Mouse (Mus musculus) lung, postnatal 36 days (tissue): ENCODE results near the gene Ranbp9.

Source experiments
- DNase-seq: peaks from one replicate; pipeline ENCODE4 v3.0.0; 2022; ENCODE audit warnings: mixed read lengths

The Ranbp9 gene

DNA sequence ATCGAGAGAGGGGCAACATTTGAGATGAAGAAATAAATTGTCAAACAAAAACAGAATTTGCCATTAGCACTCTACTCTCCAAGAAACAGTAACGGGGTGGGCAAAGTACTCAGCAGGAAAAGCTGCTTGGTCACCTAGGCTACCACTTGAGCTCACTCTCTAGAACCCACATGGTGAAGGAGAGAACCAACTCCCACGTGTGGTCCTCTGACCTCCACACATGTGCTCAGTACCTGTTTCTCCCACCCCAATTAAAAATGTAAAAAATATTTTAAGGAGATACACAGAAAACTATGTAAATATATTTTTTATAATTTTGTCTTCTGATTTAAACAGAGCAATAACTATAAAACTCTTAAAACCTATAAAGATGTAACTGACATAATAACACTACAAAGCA lies 33.4 kb downstream of the Ranbp9 start:
- DNase-seq = no peak

DNA sequence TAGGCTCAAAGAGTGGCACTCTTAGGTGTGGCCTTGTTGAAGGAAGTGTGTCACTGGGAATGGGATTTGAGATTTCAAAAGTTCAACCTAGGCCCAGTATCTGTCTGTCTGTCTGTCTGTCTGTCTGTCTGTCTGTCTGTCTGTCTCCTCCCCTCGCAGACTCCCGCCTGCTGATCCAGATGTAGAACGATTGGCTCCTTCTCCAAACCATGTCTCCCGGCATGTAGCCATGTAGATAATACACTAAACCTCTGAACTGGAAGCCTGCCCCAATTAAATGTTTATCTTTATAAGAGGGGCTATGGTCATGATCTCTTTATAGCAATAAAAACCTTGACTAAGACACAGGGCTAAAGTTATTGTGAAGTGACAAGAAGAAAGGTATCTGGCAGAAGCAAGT lies 35.3 kb downstream of the Ranbp9 start:
- no peak for DNase-seq

DNA sequence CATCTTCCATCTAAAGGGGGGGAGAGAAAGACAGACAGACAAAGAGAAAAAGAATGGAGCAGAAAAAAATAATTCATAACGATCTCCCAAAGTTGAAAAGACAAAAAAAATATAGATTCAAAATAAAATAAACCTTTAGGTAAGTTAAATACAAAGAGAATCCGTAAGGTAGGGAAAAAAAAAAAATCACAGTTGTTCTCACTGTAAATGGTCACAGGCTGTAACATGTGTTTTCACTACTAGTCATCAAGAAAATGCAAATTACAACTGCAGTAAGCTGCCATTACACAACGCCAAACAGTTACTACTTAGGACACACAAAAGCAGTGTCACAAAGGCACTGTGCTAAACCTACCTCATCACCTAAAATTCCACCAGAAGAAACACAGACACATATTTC lies 36.4 kb downstream of the Ranbp9 start:
- DNase-seq = no peak

DNA sequence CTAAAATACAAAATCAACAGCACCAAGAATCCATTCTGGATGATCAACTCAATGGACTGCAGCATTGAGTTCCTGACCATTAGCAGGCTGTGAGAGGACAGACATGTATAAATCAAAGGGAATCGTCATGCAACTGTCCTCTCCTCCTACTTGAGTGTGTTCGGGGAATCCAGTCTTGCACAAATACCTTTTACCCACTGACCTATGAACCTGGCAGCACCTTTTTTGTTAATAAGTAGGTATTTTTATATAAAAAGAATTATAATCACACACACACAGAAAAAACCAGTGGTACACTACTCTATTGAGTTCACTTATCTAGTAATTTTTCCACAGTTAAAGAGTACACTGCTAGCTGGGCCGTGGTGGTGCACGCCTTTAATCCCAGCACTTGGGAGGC lies 37.4 kb downstream of the Ranbp9 start:
- DNase-seq = no peak

DNA sequence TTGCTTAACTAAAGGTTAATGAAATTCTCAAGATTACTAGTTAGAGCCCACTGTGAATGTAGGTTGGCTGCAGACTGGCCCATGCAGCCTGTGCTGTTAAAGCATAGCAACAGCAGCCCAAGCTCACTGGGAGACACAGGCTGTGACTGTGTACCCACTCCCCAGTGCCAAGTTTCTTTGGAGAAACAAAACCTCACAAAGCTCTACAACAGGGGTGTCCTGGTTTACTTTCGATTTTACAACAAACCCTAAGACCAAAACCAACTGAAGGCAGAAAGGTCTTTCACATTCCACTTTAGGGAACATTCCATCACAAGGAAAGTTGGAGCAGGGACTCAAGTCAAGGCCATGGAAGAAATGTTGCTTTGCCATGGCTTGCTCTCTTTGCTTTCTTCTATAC lies 38.5 kb downstream of the Ranbp9 start:
- DNase-seq = no peak

DNA sequence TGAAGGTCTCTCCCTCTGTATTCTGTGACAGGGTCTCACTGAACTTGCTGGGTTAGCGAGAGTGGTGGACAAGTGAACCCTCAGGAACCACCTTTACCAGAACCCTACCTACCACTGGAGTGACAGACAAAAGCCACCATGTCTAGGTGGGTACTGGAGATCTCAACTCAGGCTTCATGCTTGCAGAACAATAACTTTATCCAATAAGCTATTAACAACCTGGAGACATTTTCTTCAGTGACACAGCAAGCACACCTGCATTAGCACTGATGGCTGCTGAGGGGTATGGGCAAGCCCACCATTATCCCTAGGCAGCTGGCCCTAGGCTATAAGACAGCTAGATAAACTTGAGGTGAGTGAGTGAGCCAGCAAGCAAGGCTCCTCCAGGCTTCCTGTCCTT lies 40.7 kb downstream of the Ranbp9 start:
- DNase-seq = no peak

DNA sequence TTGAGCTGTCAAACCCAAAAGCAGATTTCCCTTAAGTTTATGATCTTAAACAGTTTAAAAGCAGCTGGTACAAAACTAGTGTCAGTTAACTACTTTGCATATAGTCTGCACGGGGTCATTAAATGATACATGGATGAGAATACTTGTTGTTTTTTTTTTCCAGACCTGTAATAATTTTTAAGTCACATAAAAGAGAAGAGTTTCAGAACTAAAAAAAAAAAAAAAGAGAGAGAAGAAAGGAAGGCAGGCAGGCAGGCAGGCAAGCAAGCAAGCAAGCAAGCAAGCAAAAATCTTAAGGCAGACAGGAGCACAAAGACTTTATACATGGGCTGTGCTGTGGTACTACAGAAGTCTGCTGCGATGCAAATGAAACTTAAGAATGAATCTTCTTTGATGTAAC lies 47.7 kb downstream of the Ranbp9 start:
- no peak for DNase-seq

DNA sequence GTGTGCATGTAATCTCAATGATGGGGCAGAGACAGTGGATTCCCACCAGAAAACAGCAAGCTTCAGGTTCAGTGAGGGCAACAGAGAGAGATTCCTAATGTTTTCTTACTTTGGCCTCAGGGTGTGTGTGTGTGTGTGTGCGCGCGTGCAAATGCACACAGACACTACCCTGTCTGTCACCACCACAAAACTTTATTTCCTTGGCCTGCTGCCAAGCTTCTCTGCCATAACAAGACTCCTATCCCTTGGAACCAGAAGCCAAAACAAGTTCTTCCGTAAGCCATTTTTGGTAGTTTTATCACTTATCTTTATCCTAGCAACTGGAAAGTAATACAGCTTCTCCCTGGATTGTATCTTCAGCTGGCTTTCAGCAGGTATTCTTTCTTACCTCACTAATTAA lies 52.6 kb downstream of the Ranbp9 start:
- no peak for DNase-seq

DNA sequence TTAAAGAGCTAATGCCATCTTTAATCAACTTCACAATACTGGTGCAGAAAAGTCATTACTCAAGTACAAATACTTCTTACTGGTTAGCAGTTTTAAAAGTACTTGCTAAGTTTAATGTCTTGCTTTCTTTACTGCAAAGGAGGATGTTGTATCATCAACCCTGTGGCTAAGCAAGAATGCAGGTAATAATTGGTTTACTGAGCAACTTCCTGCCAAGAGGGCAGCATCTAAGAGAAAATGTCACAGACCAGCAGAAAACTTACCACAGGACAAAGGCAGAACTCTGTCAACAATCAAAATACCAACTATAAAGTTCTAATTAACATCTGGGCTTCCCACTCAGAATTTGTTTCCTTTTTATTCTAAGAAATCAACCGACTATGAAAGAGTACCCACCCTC lies 65.8 kb downstream of the Ranbp9 start:
- DNase-seq = no peak

DNA sequence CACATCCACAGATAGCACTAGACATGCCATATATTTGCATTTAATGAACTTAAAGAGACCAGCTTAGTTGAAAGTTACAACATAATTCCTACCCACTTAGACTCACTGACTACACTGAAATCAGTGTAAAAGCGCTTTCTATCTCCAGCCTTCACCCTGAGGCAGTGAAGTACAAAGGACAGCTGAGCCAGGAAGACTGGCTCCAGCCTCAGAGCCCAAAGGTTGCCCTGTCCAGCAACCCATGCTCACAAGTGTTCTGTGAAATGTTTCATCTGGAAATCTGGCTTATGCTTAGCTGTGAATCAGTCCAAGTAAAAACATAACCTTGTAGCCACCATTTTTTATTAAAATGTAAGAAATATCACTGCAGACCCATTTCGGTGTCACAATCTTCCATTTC lies 67.5 kb downstream of the Ranbp9 start:
- no peak for DNase-seq

DNA sequence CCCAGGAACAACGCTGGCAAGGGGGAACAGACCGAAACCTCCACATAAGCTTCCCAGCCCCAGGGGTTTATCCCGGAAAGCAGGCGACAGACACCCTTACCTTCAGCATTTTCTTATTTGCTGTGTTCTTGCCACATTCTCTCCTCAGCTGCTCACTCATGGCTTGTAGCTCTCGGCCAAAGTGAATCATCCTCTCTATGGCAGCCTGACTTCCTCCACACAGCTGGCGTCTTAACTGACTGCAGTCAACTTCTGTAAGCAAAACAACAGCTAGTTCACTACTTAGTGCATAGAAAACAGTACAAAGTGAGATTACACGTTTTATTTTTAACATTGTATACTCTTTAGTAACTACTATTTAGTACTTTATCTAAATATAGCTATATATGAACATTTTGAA lies 68.8 kb downstream of the Ranbp9 start:
- DNase-seq = no peak

DNA sequence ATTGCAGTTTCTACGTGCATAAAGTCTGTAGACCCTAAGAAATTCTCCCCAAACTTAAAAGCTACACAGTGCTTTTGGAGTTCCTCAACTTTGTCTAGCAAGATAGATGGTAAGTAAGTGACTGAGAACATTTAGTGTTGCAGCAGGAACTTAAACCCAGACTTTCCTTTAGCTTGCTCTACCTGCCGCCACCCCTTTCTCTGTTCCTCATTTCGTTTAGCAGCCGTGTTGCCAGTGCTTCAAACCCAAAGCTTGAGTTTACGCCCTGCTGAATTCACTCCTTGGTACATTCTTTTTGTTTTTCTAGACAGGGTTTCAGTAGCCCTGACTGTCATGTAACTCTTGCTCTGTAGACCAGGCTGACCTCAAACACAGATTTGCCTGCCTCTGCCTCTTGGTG lies 81.5 kb downstream of the Ranbp9 start:
- DNase-seq = peak; percentile 15

DNA sequence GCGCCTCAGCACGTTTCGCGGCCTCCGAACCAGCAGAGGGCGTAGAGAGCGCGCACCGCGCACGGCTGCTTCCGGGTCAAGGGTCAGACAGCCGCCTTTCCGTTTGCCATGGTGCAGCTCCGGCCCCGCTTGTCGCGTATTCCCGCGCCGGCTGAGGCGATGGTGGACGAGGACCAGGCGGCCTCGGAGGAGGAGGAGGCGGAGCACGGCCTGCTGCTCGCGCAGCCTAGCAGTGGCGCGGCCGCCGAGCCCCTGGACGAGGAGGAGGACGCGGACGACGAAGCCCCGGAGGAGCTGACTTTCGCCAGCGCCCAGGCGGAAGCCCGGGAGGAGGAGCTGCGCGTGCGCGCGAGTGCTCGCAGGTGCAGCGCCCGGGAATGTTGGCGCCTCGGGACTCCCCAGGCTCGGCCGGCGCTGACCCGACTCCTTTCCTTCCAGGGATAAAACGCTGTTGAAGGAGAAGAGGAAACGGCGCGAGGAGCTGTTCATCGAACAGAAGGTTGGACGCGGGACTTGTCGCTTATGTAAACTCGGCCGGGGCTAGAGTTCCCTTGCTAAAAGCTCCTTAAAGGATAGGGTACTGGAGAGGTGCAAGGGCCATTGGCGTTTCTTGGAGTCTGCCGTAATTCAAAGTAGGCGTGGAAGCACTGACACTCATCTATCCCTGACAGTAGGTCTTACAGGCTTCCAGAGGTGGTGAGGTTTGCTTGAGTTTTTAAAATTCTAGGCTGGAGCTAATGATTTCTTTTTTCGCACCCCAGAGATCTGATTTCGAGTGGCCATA lies 82.6 kb downstream of the Ranbp9 start, which contains the start of gene Nol7:
Gene Nol7, plus strand, starts transcription at position 94 of the 784 bp plus-strand sequence.
- peak; percentile 96 for DNase-seq

DNA sequence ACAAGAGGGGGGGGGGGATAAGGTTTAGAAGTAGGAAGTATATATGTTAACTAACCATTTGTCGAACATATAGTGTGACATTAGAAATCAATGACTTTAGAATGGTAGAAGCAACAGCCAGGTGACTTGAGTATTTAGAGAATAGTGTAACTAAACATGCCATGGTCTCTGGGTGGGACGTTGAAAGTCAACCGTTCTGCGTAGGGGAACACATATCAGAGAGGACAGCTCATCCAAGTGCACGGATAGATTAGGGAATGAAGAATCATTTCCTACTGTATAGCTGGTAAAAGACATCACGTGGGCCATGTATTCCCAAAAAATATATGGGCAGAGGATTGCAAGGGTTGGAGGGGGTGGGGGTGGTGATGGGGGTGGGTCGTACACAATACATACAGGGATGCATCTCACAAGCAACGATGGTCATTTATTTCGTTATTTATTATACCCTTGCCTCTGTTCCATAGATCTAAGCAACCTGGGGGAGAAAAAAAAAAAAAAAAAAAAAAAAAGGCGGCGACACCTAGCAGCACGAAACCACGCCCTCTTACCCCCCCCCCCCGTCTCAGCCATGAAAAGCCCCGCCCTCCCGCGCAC lies 83.3 kb downstream of the Ranbp9 start:
- no peak for DNase-seq

DNA sequence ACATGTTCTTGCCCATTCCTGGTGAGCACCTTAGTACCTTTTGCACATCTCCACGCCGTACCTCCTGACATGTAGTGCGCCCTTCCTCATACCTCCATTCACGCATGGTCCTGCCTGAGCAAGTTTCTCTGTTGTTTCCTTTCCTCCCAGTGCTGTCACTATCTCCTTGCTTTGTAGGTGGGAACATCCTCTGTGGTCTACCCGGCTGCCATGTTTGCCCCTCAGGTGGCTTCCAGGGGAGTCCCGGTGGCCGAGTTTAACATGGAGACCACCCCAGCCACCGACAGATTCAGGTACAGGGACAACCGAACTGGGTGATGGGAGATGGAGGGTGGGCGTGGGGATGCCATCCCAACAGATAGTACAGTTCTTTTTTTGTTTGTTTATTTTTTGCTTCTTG lies 95.8 kb downstream of the Ranbp9 start:
- DNase-seq = no peak

DNA sequence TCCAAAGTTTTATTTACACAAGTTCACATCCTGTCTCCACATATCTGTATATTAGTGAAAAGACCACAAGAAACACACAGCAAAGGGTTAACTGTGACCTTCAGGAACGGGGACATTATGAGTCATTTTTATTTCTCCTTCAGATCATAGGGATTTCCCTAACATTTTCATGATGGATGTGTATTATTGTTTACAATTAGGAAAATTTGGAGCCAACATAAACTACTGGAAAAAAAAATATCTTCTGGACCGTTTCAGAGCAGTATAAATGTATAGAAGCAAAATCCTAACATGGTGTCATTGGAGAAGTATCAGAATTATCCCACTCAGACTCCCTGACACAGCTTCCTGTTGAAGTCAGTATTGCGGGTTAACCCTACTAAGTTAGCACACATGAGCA lies 101.1 kb downstream of the Ranbp9 start:
- no peak for DNase-seq

DNA sequence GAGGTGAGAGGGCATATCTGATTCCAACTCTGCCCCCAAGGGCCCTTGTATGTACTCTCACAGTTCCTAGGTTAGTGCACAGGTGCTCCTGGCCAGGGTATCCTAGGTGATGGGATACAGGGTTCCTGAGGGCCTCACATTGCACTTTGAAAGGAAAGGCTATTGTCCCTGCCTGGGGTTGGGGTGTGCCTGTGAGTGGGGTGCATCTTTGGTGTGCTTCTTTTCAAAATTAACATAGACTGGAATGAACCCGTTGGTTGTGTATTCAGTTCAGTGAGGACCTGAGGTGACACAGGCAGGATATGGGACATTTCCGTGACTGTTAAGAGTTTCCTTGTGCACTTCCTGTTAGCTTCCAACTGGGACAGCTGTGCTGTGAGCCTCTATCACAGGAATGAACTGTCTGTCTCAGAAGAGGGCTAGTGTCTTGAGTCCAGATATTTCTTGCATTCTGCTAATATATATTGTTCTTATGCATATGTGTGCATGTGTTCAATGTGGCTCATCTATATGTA lies 106.1 kb downstream of the Ranbp9 start:
- DNase-seq = peak; percentile 57

DNA sequence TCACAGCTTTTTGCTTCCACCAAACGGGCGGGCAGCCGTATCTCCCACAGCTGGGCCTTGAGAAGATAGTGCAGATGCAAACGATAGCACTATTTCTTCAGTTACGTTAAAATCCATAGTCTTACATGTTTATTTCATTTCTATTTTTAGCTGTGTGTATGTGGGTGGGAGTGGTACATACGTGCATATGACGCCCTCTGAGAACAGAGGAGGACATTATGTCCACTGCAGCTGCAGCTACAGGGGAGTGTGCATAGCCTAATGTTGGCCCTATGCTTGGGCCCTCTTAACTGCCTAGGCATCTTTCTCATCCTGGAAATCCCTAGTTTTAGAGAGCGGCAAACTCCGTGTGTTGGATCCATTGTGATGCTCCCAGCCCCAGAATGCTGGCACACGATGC lies 106.9 kb downstream of the Ranbp9 start:
- DNase-seq = no peak

DNA sequence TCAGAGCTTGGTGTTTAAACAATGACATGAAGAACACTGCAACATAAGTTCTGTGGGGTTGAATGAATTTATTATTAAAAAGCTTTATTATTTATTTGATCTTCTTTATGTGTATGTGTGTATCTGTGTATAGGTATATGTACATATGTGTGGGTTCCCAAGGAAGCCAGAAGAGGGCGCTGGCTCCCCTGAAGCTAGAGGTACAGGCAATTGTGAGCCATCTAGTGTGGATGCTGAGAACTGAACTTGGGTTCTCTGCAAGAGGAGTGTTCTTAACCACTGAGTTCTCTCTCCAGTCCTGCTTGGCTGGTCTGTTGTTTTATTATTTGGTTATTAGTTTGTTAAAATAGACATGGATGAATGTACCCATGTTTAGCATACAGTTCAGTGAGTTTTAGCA lies 108.2 kb downstream of the Ranbp9 start:
- no peak for DNase-seq

DNA sequence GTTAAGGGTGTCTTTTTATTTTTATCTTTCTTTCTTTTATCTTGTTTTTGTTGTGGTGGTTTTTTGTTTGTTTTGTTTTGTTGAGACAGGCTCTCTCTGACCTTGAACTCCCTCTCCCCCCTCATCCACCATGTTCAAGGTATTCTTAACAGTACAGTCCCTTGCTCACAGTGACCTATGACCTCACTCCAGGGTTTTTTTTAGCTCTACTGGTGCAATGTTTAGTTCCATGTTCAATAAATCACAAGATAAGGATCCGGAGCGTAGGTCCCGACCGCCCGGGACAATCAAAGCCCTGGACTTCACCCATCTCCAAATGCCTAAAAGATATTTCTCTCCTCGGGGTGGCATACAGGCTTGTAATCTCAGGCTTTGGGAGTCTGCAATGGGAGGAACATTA lies 111.0 kb downstream of the Ranbp9 start:
- no peak for DNase-seq

DNA sequence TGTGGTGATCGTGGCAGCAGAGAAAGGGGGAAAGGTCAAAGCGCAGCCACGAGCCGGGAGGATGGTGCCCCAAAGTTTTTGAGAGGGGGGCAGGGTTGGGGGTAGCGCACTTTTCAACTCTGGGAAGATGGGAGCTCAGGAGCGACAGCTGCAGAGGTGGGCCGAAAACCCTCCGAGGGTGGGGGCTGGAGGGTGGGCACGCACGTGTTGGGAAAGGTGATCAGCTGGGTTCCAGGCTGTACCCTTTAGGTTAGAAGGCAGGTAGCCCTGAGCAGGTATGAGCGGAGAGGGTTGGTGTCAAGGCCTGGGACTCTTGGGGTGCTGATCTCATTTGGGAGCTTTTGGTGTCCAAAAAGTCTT lies 115.3 kb downstream of the Ranbp9 start:
- no peak for DNase-seq

DNA sequence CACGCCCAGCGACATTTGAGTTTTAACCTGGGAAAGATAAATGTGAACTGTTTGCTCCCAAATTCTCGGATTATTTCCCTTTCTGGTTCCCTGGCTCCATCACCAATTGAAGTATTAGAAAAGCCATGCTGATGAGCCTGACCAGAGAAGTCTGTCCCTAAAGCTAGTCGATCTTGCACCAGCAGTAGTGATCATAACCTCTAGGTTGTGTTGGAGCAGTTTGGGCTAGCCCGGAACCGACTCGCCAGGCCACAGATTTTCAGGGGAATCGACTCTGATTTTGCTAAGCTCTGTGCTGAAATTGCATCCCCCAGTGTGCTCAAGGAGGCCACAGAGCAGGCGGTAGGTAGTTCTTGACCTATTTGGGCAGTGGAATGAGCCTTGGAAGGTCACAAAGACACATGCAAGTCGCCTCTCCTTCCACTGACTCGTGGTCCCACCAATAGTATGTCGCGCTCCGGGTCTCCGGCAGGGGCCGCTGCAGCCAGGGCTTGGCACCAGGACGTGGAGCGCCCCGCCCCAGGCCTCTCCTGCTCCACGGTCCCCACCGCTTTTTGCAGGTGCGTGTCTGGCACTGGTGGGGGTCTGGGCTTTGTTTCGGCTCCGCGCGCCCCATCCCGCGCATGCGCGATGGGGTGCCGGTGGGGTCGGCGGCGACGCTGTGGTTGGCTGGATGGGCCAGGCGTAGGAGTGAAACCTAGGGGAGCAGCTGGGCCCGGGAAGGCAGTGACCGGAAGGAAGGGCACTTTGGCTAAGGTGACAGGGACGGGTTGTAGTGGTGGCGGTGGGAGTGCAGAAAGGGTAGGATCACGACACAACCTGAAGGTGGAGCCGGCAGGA lies 115.9 kb downstream of the Ranbp9 start, which contains the start of gene Sirt5:
Gene Sirt5, plus strand, starts transcription at position 512 of the 840 bp plus-strand sequence.
- DNase-seq = peak; percentile 94

DNA sequence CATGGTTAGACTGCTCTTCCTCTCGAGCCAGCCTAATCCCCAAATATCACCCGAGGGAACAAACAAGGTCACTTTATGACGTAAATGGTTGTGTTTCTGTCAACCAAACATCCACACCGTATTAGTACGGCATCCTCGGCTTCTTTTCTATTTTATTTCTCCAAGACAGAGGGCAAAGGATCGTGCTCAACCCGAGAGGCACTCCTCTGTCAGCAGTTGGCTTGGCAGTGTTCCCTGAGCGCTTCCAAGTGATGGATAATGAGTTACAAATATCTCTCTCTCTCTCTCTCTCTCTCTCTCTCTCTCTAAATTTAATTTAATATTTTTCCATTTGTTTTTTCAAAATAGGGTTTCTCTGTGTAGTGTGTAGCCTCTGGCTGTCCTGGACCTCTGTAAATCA lies 118.7 kb downstream of the Ranbp9 start:
- peak; percentile 24 for DNase-seq

DNA sequence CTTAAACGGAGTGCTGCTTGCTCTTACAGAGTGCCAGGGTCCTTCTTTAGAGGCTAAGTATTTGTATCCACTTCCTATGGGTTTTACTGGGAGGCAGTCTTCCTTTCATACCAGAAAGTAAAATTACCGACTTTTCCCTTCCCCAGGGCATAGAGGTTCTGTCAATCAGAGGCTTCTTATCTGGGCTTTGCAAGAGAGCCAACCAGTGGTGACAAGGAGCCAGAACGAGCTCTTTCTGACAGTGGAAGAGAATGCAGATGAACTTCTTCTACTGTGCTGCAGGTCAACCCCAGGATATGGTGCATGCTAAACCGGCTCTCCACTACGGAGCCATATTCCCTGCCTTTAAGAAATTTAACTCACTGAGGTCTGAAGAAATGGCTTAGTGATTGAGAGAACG lies 120.5 kb downstream of the Ranbp9 start:
- DNase-seq = no peak
